Mouse (Mus musculus) testis, adult 2 months (tissue): Measurements from ENCODE around the gene Chst8. TPM values are rescaled to one million over a fixed set of nuclear protein-coding genes. Genes with fewer than 3 reads are reported as not detected.

Source experiments
- H3K27ac ChIP-seq: fragments of 200-500 bp; 2 replicates; pipeline ENCODE4 v1.5.1; 2012; ENCODE audit warnings: low read depth, low read length; ENCODE audit not compliant: control insufficient read depth, insufficient read depth
- H3K27me3 ChIP-seq: fragments of 200-500 bp; 2 replicates; pipeline ENCODE4 v1.6.1; 2012; ENCODE audit warnings: mild to moderate bottlenecking, low read length, moderate library complexity; ENCODE audit not compliant: control insufficient read depth, insufficient read depth
- H3K36me3 ChIP-seq: fragments of 200-500 bp; 2 replicates; pipeline ENCODE4 v1.6.1; 2012; ENCODE audit warnings: mild to moderate bottlenecking, low read length; ENCODE audit not compliant: control insufficient read depth, insufficient read depth
- H3K4me1 ChIP-seq: fragments of 200-500 bp; 2 replicates; pipeline ENCODE4 v1.6.1; 2012; ENCODE audit warnings: low read length; ENCODE audit not compliant: control insufficient read depth, insufficient read depth
- H3K4me3 ChIP-seq: fragments of 200-500 bp; 2 replicates; pipeline ENCODE4 v1.5.1; 2012; ENCODE audit warnings: low read depth, mild to moderate bottlenecking, low read length, moderate library complexity, mixed read lengths; ENCODE audit not compliant: control insufficient read depth
- CTCF ChIP-seq: fragments of 200-500 bp; IDR thresholded peaks from 2 replicates; pipeline ENCODE4 v1.5.1; 2012; ENCODE audit warnings: low read depth, mild to moderate bottlenecking, inconsistent platforms, low read length, moderate library complexity; ENCODE audit not compliant: control insufficient read depth, insufficient read depth, insufficient replicate concordance
- POLR2A ChIP-seq: fragments of 200-500 bp; IDR thresholded peaks from 2 replicates; pipeline ENCODE4 v1.6.1; 2012; ENCODE audit warnings: low read depth, mild to moderate bottlenecking, inconsistent platforms, low read length, moderate library complexity; ENCODE audit not compliant: control insufficient read depth
- polyA plus RNA-seq: library from polyadenylated mRNA; depleted of rRNA; stranded (reverse); fragments of >200 nt; gene quantifications from 2 replicates; pipeline ENCODE4 v1.2.3, GENCODE M21; 2012; rRNA removed

Chst8 gene
- polyA plus RNA-seq, 1 experiment, result not detected

- no peaks in the 10 kb centered on the region for H3K36me3 ChIP-seq
- H3K4me1 ChIP-seq, result peaks cover 11% of the 10 kb centered on the region
- H3K4me3 ChIP-seq, result peak overlapping the region; percentile 22
- 0 out of 2 replicates have a peak overlapping the region, but pooled peaks have one; percentile 5 for H3K27ac ChIP-seq
- no peaks in the 10 kb centered on the region for H3K27me3 ChIP-seq
- TF ChIP-seq POLR2A (no peak), CTCF (no peak)
Observed at GRCm38 (mm10) chr7:34630211-34631085, 182.1 kb downstream of the Chst8 start.

- no peaks in the 10 kb centered on the region for H3K27me3 ChIP-seq
- peaks cover 11% of the 10 kb centered on the region for H3K4me1 ChIP-seq
- TF ChIP-seq POLR2A, result no peak
- no peak for TF ChIP-seq CTCF
- H3K27ac ChIP-seq, result no peak overlapping the region
- H3K36me3 ChIP-seq, result no peaks in the 10 kb centered on the region
- no peak overlapping the region for H3K4me3 ChIP-seq
Observed at GRCm38 (mm10) chr7:34629702-34630210, 182.8 kb downstream of the Chst8 start.

Other genes with a start within 250 kb of the Chst8 start
- 2.6 and 3.3 TPM in 2 replicates for gene Kctd15, start 156.0 kb downstream of the Chst8 start, polyA plus RNA-seq
- gene Pepd, start 99.7 kb upstream of the Chst8 start, polyA plus RNA-seq, result 15.4 and 16.0 TPM in 2 replicates
- gene Cebpg, start 243.9 kb upstream of the Chst8 start, polyA plus RNA-seq, result 30.8 and 35.5 TPM in 2 replicates